Comparison of ENCODE assay signal across 9 mouse cellular contexts in genomic region chr13:51313129-51313850, GRCm38 (mm10).
A peak's percentile ranks its signal among the peaks of the same experiment; 100 is the strongest.
DNase-seq lines count a peak whose midpoint lies in the region; ATAC-seq lines count a peak whose summit lies in the region.
"Had no signal": no experiment of that assay in that cellular context is flagged by ENCODE, and none has a peak within 500 bp of the region (broad histone marks: within the 10 kb centered on the region; RNA-seq: fewer than 3 reads in every experiment).

No protein-coding gene starts in this region.

- H3K4me1 ChIP-seq in embryonic facial prominence, embryonic 11.5 days (ENCODE audit: control insufficient read depth, insufficient read depth, low read length) = peaks cover 10% of the 10 kb centered on the region

- WGBS in embryonic facial prominence, embryonic 11.5 days = 61% methylated on average over 5 of the region's 5 CpGs

- H3K9me3 ChIP-seq in embryonic facial prominence, embryonic 11.5 days (replicated peaks; ENCODE audit: control insufficient read depth, low read length) = no peaks in the 10 kb centered on the region
- H3K9me3 ChIP-seq: heart, embryonic 15.5 days had no signal

- H3K27me3 ChIP-seq in embryonic facial prominence, embryonic 11.5 days (ENCODE audit: control insufficient read depth, insufficient read depth, low read length) = no peaks in the 10 kb centered on the region
- H3K27me3 ChIP-seq: heart, embryonic 15.5 days had no signal

- intact Hi-C loops in heart, postnatal 25 days (cut with DNase I) = no loop called here

- no peaks in the 10 kb centered on the region for H3K36me3 ChIP-seq in embryonic facial prominence, embryonic 11.5 days (replicated peaks; ENCODE audit: control insufficient read depth, insufficient read depth, low read depth, low read length)
- H3K36me3 ChIP-seq: heart, embryonic 15.5 days had no signal

- H3K9ac ChIP-seq in embryonic facial prominence, embryonic 11.5 days (replicated peaks; ENCODE audit: low read length) = no peak overlapping the region
- H3K9ac ChIP-seq: heart, embryonic 15.5 days had no signal

- ATAC-seq in embryonic facial prominence, embryonic 11.5 days (replicated peaks; ENCODE audit: insufficient number of reproducible peaks, low FRiP score, low TSS enrichment, low read depth) = no peak

- peak overlapping the region; percentile 68 for H3K27ac ChIP-seq in embryonic facial prominence, embryonic 11.5 days (replicated peaks; ENCODE audit: low read depth, low read length)

- DNase-seq in 3T3-L1 (ENCODE audit: low read depth, low spot score) = peak; percentile 75
- DNase-seq in embryonic facial prominence, embryonic 11.5 days (ENCODE audit: low spot score) = no peak
- peak; percentile 69 for DNase-seq in heart, postnatal 25 days (ENCODE audit: low spot score)
- peak; percentile 51 to 54 for DNase-seq in lung, adult 18-20 months
- no peak for DNase-seq in layer of hippocampus, adult 8-10 months (ENCODE audit: low spot score in 2 of 2)
- no peak for DNase-seq in thymus, postnatal 25 days
- no peak for DNase-seq in T-cell, adult 2 months (ENCODE audit: low spot score)
- DNase-seq in ovary, postnatal 10 days (ENCODE audit: low spot score) = no peak

- no peak overlapping the region for H3K4me2 ChIP-seq in embryonic facial prominence, embryonic 11.5 days (ENCODE audit: low read depth, low read length)
- H3K4me2 ChIP-seq: heart, embryonic 15.5 days had no signal

- H3K4me3 ChIP-seq in embryonic facial prominence, embryonic 11.5 days (ENCODE audit: low read depth, low read length) = no peak overlapping the region
- H3K4me3 ChIP-seq: heart, embryonic 15.5 days had no signal

Comparison
In these comparisons a context has a peak if more than half of its experiments do, and no peak if none do; other contexts are left out.
1. DNase-seq: peak in 3T3-L1 (single experiment), heart, postnatal 25 days (single experiment) and lung, adult 18-20 months (2 of 2); none in embryonic facial prominence, embryonic 11.5 days (single experiment), layer of hippocampus, adult 8-10 months (0 of 2), thymus, postnatal 25 days (single experiment), T-cell, adult 2 months (single experiment) and ovary, postnatal 10 days (single experiment).